Comparison of ENCODE assay signal across 16 mouse cellular contexts in genomic region chr13:95623042-95623441, GRCm38 (mm10).
"Had no signal": no experiment of that assay in that cellular context is flagged by ENCODE, and none has a peak within 500 bp of the region (broad histone marks: within the 10 kb centered on the region; RNA-seq: fewer than 3 reads in every experiment).

No protein-coding gene starts in this region.

- DNase-seq: retina, postnatal 1 day; right cerebral cortex, adult 18-20 months; right cerebral cortex, postnatal 14 days; right cerebral cortex, postnatal 25 days; right cerebral cortex, postnatal 4 days; spleen, adult 18-20 months; thymus, adult 18-20 months; thymus, adult 2 months; thymus, postnatal 14 days; thymus, postnatal 25 days; thymus, postnatal 36 days; thymus, postnatal 4 days had no signal

- H3K9ac ChIP-seq: neural tube, embryonic 13.5 days; neural tube, embryonic 15.5 days; stomach, embryonic 15.5 days had no signal

- H3K9me3 ChIP-seq: neural tube, embryonic 13.5 days; neural tube, embryonic 15.5 days; stomach, embryonic 15.5 days had no signal

- H3K4me3 ChIP-seq: neural tube, embryonic 13.5 days; neural tube, embryonic 15.5 days; stomach, embryonic 15.5 days had no signal

- H3K4me2 ChIP-seq: neural tube, embryonic 13.5 days; neural tube, embryonic 15.5 days; stomach, embryonic 15.5 days had no signal

- H3K27ac ChIP-seq: neural tube, embryonic 13.5 days; neural tube, embryonic 15.5 days; stomach, embryonic 15.5 days; stomach, postnatal 0 days had no signal

- H3K27me3 ChIP-seq: neural tube, embryonic 13.5 days; neural tube, embryonic 15.5 days; stomach, embryonic 15.5 days had no signal

- H3K36me3 ChIP-seq: neural tube, embryonic 13.5 days; stomach, embryonic 15.5 days had no signal

- H3K4me1 ChIP-seq: neural tube, embryonic 13.5 days; stomach, embryonic 15.5 days had no signal
